Mouse (Mus musculus) common myeloid progenitor, adult 5-6 weeks (primary cell): Measurements from ENCODE around the gene Ndufa11. TPM values are rescaled to one million over a fixed set of nuclear protein-coding genes. Genes with fewer than 3 reads are reported as not detected.

ENCODE experiments used
- ATAC-seq: replicated peaks from 2 replicates; pipeline ENCODE4 v1.8.0; 2016; ENCODE audit warnings: low read depth, mild to moderate bottlenecking, moderate TSS enrichment, inconsistent platforms; ENCODE audit not compliant: poor library complexity, severe bottlenecking
- total RNA-seq: library from RNA; stranded (forward); fragments of 200-1000, 187-1606 nt; gene quantifications from 2 replicates; pipeline ENCODE4 v1.2.3, GENCODE M21; 2017

Ndufa11 gene
- total RNA-seq, 1 experiment from 2014 or later, result 63.1 TPM

DNA sequence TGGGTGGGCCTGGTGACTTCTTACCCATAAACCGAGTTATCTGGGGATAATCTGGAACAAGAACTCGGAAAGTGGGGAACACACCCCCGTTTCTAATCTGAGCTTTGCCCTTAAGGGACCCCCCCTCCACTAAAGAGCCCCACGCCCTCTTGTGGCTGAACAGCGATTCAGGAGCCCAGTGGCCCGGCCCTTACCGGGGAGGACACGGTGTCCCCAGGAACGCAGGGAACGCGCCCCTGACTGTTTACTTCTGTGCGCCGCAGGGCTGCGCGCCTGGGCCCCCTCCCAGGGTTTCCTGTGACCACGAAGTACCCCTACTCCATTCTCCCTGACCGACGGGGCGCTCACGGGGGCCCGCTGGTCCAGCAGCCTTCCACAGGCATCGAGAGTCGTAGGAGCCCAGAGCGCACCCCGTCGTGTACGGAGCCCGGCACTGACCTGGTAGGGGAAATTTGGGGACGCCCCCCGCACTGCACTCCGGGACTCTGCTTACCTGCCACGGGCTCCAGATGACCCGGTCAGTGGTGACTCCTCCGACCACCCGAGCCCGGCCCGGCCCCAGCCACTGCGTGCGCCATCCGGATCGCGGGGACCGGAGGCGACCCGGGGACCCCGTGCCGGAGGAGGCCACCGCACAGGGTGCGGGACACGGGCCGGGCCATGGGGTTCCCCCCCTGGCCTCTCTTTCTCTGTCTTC is 39.3 kb downstream of the Ndufa11 start:
- ATAC-seq, result no peak

GRCm38 (mm10) chr17:56757416-56758123 is 40.0 kb downstream of the Ndufa11 start, which contains the start of gene Nrtn:
TSS of gene Nrtn (minus strand) at chr17:56757530.
- ATAC-seq, result peak; percentile 46

DNA sequence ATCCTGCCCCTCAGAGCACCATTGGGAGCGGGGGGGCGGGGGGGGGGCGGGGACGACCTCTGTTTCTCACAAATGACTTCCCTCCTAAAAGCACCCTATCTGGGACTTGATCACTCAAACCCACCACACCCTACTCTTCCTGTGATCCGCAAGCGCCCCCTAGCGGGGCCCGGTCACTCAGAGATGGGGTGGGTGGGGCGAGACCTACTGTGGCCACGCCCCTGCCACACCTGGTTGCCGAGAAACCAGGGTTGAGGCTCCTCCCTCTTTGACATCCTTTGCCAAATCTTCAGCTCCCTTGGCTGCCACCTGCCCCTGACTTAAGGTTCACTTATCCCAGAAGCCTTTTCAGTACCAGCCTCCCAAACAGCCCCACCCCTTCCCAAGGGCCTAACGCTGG is 40.6 kb downstream of the Ndufa11 start:
- ATAC-seq, result peak; percentile 7; the same call in 1 of the 2 replicates

DNA sequence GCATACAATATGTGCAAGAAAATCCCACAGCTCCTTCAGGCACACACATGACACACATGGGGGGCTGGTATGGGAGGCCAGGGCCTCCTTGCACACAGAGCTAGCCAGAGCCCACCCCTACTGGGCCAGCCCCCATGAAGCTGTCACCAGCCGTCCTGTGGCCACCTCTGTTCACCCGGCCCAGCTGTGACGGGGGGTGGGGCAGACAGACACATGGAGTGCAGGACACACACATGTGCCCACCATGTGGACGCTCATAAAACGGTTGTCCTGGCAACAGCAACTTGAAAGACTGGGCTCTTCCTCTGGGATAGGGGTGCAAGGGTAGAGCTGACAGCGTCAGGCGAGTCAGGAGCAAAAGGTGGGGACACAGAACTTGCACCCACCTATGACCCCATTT is 41.7 kb downstream of the Ndufa11 start:
- no peak for ATAC-seq

DNA sequence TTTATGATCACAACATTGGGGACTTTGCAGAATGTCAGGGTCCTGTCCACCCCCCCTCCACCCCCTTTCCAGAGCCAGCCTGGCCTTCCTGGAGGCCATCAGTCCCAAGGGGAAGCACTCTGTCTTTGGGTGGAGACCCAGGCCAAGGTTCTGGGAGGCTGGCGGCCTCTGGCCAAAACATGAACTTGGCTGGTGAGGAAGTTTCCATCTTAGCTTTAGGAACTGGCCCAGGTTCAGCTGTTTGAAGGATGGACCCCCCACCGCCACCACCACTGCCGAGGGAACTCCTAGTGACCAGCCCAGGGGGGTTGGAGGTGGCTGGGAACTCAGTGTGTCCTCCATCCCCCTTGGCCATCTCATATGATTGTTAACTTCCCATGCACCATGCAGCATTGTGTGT is 43.5 kb downstream of the Ndufa11 start:
- ATAC-seq, result no peak

DNA sequence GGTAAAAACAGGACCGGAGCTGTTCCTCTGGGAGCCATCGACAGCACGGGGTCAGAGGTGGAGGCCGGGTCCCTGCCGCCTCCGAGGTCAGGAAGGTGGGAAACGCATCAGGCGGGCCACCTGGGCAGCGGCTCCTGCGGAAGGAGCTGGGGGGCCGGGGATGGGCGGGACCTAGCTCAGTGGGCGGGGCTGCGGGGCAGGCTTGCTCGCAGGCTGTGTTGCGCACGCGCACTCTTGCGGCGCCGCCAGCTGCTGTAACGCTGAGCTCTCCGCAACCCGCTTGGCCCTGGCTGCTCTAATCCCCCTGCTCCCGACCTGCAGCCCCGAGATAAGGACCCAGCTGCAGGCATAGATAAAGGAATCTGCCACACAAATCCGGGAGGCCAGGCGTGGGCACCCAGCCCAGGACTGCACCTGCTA is 44.4 kb downstream of the Ndufa11 start:
- ATAC-seq, result peak; percentile 40

DNA sequence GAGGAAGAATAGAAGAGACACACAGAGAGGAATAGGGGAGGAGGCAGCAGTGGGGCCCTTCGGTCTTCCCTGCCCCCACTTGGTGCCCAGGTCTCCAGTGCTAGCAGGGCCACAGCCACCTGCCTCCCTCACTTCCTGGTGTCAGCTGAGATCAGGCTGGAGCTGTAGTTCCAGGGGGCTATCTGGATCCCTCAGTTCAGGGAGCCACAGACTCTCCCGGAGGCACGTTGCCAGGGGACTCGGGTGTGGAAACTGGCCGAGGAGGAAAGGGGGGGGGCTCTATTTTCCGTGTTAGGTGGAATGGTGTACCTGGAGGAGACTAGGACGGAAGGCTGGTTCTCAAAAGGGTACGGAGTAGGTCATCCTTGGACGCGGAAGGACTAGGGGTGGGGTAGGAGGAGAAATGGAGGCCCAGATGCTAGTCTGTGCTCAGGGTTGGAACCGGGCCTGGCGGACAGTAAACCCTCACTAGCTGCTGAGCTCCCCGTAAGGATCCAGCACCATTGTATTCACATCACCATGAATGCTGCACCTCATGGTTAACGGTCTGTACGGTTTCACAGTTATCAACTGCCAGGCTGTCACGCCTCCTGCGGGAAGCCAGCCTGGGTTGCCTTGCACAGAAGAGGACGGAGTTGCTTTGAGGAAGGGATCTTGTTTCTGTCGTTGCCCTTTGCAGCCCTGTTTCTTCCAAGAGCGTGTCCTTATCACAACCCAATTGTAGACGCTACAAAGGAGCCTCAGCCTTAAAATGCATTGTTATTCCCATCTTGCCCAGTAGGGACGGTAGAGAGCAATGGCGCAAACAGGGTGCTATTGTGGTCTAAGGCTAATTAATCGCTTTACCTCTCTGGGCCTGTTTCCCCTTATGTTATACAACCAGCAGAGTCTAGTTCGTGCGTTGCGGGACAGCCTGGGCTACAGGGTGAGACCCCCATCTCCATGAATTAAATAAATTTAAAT is 45.5 kb downstream of the Ndufa11 start:
- ATAC-seq, result peak; percentile 30

GRCm38 (mm10) chr17:56763741-56764250 is 46.2 kb downstream of the Ndufa11 start:
- ATAC-seq, result no peak

GRCm38 (mm10) chr17:56764474-56765354 is 47.1 kb downstream of the Ndufa11 start, which contains the start of gene Dus3l:
TSS of gene Dus3l (plus strand) at chr17:56764757.
- ATAC-seq, result peak; percentile 71

- no peak for ATAC-seq
These were observed 47.9 kb downstream of the Ndufa11 start for GRCm38 (mm10) chr17:56765431-56765830.

GRCm38 (mm10) chr17:56766631-56767405 is 49.3 kb downstream of the Ndufa11 start:
- ATAC-seq, result no peak

DNA sequence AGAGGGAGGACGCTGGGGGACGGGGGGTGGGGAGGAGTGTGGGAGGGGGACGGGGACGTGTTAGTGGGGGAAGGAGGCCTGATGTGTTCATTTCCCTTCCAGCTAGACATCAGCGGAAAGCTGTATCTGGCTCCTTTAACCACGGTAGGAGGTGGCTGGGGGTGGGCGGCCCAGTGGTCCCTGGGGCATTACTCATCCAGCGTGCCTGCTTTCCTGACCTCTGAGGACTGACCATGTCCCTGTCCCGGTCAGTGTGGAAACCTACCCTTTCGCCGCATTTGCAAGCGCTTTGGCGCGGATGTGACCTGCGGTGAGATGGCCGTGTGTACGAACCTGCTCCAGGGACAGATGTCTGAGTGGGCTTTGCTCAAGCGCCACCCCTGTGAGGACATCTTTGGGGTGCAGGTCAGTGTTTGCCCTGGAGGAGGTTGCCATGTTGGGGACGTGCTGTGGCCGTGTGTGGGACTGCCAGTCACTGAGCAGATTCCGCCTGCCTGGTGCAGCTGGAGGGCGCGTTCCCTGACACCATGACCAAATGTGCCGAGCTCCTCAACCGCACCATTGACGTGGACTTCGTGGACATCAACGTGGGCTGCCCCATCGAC is 50.1 kb downstream of the Ndufa11 start:
- ATAC-seq, result no peak

GRCm38 (mm10) chr17:56768941-56769340 is 51.4 kb downstream of the Ndufa11 start:
- no peak for ATAC-seq

- no peak for ATAC-seq
These were observed 52.4 kb downstream of the Ndufa11 start, which contains the start of gene Prr22 for GRCm38 (mm10) chr17:56769950-56770349. TSS of gene Prr22 (plus strand) at chr17:56770250.
